Mouse (Mus musculus) urinary bladder, adult 18-20 months (tissue): Measurements from ENCODE around the gene Bend7.

Source experiments
- DNase-seq, 2 experiments: peaks; one replicate each; pipeline ENCODE4 v3.0.0; 2022; ENCODE audit warnings: low spot score in 2 of 2, mixed read lengths in 2 of 2

The Bend7 gene

DNA sequence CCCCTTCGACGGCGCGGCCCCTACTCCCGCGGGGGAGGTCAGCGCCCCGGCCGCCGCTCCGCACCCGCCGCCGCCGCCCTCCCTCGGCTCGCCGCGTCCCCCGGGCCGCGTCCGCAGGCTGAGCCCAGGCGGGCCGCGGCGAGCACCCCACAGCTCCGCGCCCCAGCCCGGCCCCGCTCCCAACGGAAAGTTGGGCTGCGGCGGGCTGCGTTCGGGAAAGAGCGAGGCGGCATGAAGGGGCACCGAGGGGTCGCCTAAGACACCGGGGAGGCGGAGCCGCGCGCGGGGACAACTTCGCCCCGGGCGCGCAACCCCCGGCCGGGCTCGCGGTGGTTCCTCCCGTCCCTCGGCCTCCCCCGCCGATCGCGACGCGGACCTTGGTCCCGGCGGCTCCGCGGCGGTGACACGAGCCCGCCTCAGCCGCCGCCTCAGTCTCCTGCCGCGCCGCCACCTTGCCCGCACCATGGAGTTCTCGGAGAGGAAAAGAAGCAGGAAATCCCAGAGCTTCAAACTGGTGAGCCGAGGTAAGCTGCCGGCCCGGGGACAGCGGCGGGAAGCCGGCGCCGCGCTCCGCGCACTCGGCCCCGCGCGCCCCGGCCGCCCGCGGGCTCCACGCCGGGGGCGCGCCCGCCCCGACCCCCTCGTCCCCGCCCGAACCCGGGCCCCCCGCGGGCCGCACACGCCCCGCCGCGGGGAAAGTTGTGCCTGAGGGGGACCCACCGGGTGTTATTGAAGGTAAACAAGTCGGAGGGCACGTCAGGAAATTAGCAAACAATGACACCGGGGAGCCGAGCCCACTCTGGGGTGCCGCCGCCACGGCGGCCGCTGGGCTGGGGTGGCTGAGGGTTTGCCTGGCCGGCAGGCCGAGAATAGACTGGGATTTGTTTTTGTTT lies at the start of gene Bend7:
Gene Bend7 (plus strand): TSS at position 63 of the 893 bp plus-strand sequence.
- peak; percentile 7 to 51 for DNase-seq

DNA sequence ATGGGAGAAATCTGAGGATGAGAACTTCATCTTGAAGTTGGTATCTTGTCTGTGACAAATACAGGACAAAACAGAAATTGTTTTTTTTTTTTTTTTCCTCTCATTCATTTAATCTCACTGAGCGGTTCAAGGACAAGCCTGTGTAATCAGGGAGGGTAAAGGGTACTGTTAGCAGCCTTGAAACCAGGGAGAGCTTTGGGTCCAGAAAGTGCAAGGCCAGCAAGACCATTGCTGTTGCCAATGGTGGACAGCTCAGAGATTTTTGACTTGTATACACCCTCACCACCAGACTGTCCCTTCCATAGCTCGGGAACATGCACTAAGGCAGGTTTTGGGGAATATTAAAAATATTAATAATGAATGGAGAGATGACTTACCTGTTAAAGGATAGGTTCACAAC lies 49.0 kb upstream of the Bend7 start:
- no peak for DNase-seq

DNA sequence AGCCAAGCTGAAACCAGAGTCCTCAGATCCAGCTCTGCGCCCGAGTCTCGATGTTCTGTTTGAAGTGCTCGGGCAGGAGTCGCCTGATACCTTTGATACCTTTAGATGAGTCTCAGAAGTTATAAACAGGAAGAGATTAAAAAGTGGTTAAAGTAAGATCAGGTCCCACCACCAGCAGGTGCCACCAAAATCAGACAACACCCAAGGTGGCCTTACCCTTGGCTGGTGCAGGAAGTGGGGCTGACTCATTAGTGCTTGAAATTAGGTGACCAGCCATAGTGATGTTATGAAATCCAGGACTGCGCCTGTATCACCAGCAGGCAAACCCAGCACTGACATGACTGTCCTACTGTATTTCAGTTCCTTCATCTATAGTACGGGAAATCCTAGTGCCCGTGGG lies 47.9 kb upstream of the Bend7 start:
- no peak for DNase-seq

DNA sequence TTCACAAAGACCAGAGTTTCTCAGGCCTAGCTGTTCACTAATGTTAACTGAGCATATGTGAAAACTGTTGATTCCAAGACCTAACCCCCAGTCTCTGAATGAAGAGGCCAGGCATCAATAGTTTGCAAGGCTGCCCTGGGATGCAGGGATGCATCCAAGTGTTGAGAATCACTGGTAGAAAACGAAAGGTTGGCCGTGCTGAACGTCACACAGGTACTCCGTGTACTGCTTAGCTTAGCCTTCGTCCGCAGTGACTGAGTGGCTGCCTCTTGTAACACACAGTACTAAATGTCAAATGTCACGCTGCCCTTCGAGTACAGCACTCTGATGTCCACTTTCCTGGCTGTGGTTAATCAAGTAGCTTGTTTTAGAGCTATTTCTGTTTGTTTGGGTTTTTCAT lies 46.0 kb upstream of the Bend7 start:
- DNase-seq = no peak

DNA sequence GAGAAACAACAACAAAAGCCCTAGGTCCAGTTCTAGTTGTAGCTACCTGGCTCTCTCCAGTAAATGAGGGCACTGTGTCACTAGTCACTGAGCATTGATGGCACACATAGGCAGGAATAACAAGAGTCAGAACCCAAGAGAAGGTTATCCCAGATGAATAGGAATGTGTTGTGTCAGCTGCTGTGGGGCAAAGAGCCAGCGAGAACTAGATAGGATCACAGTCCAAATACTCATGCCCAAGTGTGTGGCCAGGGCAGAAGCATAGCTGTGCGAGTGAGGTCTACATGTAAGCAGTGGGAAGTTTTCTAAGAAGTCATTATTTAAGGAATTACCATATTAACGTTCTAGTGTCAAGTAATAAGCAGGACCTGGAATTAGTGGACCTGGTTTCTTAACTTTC lies 37.7 kb upstream of the Bend7 start:
- no peak for DNase-seq

DNA sequence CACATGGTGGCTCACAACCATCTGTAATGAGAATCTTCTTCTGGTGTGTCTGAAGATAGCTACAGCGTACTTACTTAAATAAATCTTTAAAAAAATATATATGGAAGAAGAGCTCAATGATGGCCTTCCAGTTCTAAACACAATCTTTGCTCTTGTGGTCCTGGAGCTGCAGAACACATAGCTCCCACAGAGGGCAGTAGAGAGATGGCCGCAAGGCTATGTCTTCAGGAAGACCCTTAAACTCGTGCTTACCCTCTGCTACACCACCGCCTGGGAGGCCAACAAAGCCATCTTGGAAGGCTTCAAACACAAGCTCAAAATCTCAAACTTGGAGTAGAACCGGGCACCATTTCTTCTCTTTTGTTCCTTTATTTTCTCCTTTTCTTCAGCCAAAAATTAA lies 6.4 kb upstream of the Bend7 start:
- DNase-seq = no peak

GRCm38 (mm10) chr2:4717081-4717768 lies 406 bp upstream of the Bend7 start:
- peak; percentile 24 to 50 for DNase-seq

DNA sequence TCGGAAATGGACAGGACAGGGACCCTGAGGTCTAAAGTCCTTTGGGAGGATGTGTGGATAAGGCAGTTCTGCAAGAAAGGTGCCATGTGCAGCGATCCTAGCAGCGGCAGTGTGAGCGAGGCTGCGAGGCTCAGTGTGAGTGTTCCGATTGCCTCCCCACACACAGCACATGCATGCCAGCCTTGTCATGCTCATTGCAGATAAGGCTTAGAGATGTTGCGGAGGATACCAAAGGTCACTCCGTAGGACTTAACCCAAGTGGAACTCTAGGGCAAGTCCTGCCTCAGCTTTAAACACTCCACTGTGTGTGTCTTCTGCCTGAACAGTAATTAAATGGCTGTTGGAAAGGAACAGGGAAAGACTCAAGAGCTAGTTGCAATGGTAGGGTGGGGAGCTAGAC lies 5.5 kb downstream of the Bend7 start:
- DNase-seq = no peak

DNA sequence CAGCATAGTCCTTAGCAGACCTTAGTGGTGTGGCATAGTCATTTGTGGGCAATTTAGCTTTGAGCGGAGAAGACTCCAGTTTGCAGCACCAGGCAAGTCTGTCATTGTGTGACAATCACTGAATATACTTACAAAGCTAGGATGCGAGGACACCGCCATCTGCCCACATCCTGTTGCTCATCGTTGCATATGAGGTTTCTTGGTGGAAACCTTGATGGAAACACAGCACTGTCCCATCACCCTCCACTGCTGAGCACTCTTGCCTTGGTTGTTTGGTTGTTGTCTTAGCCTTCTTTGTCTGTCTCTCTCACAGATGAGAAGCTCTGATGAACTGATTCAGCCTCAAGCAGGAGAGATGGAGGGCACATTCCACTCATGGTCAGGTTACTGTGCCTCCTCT lies 12.5 kb downstream of the Bend7 start:
- DNase-seq = no peak

- no peak for DNase-seq
Observed at GRCm38 (mm10) chr2:4733971-4734370, 16.3 kb downstream of the Bend7 start.

GRCm38 (mm10) chr2:4736095-4736797 lies 18.6 kb downstream of the Bend7 start:
- DNase-seq = no peak

GRCm38 (mm10) chr2:4736798-4737155 lies 19.1 kb downstream of the Bend7 start:
- no peak for DNase-seq

- DNase-seq = no peak
Observed at GRCm38 (mm10) chr2:4751918-4752317, 34.3 kb downstream of the Bend7 start.

DNA sequence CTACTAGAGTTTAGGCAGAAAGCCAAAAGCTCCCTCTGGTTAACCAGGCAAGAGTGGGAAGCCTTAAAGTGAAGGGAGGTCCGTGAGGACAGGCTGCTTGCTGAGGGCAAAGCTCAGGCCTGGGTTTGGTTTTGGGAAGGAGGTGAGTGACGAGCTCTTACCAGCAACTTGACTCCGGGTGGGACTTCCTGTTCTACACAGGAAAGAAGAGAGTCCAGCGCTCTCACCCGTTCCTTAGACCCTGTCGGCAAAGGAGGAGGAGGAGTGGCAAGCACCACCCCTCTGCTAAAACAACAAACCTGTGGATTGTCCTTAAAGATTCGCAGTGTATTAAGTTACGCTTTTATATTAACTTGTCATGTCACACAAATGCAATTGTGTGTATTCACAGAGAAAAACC lies 38.1 kb downstream of the Bend7 start:
- DNase-seq = no peak

GRCm38 (mm10) chr2:4757218-4757617 lies 39.6 kb downstream of the Bend7 start:
- no peak for DNase-seq

- DNase-seq = no peak
Observed at GRCm38 (mm10) chr2:4760741-4761140, 43.1 kb downstream of the Bend7 start.

GRCm38 (mm10) chr2:4761906-4762305 lies 44.3 kb downstream of the Bend7 start:
- DNase-seq = no peak

- DNase-seq = no peak
Observed at GRCm38 (mm10) chr2:4764071-4764470, 46.4 kb downstream of the Bend7 start.

DNA sequence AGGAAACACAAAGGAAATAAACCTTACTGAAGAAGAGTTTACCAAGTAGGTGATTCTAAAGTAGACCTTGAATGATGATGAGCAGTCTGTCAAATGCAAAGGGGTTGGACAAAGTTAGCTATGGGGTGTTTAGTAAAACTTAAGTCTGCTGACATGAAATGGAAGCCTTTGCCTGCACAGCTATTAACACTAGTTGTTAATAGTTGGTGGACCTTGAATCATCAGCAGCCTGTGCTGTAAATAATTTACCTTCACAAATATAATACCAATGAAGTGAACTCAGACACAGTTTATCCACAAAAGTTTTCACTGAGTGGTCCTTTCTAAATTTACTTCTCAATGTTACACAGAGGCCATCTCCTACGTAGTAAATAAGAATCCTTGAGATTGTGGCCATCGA lies 52.7 kb downstream of the Bend7 start:
- no peak for DNase-seq

- DNase-seq = no peak
Observed at GRCm38 (mm10) chr2:4773911-4774310, 56.3 kb downstream of the Bend7 start.

DNA sequence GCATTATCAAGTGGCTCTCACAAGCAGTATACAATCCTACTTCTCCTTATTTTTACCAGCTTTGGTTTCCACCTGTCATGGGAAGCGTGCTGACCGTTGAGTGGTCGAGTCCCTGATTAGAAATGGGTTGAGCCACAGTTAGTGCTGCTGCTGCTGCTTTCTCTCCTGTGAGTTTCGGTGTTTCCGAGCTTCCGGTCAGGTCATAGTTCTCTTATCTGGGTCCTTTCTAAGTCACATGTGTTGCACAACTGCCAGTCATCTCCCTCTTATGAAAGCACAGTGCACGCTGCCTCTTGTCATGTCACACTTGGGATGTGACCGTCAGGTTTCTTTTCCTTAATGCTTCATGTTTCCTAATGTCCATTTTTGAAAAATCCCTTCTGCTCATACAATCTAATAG lies 59.7 kb downstream of the Bend7 start:
- no peak for DNase-seq

- no peak for DNase-seq
Observed at GRCm38 (mm10) chr2:4781641-4782040, 64.0 kb downstream of the Bend7 start.

- no peak for DNase-seq
Observed at GRCm38 (mm10) chr2:4782401-4782800, 64.8 kb downstream of the Bend7 start.
